Mouse (Mus musculus) C2C12 (cell line): ENCODE measurements at regions not wholly inside any gene's neighbourhood (a gene's known extent, or its start where the extent isn't known, plus 50 kb on each side); places are given as distances from the start of the nearest gene placed in this dataset.

ENCODE experiments used
- CEBPB ChIP-seq: IDR thresholded peaks from one replicate; pipeline ENCODE4 v1.6.1; 2011; ENCODE audit warnings: low read depth, mild to moderate bottlenecking, control low read depth, moderate library complexity
- CTCF ChIP-seq: IDR thresholded peaks from one replicate; pipeline ENCODE4 v1.5.1; 2011; ENCODE audit not compliant: control insufficient read depth, insufficient read depth, insufficient read length
- MAX ChIP-seq: IDR thresholded peaks from one replicate; pipeline ENCODE4 v1.6.1; 2011; ENCODE audit warnings: mild to moderate bottlenecking, control low read depth
- MYOD1 ChIP-seq: IDR thresholded peaks from one replicate; pipeline ENCODE4 v1.6.1; 2011; ENCODE audit warnings: low read depth; ENCODE audit not compliant: control insufficient read depth, insufficient read length
- MYOG ChIP-seq: IDR thresholded peaks from one replicate; pipeline ENCODE4 v1.6.1; 2011; ENCODE audit not compliant: control insufficient read depth, insufficient read length; ENCODE audit errors: extremely low read depth
- USF1 ChIP-seq: IDR thresholded peaks from one replicate; pipeline ENCODE4 v1.6.1; 2011; ENCODE audit warnings: low read depth, mild to moderate bottlenecking, control low read depth, moderate library complexity

DNA sequence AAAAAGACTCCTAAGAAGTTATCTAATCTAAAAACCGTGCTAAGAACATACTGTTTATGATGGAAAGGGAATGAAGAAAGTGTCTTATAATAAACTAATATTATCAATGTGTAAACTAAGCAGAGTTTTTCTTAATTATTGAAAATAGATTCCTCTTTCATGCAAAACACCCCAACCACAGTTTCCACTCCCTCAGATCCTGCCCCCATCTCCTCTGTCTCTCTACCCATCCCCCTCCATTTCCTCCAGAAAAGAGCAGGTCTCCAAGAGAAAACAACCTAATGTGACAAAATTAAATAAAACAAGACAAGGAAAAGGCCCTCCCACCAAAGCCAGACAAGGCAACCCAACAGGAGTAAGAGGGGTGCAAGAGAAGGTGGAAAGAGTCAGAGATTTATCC, 103.2 kb downstream of the Hpgd start:
- TF ChIP-seq USF1, result no peak
- no peak for TF ChIP-seq CTCF
- TF ChIP-seq MAX, result no peak
- TF ChIP-seq CEBPB, result no peak
- no peak for TF ChIP-seq MYOG
- no peak for TF ChIP-seq MYOD1
